Mouse (Mus musculus) testis, adult 2 months (tissue): ENCODE measurements around the gene Gstk1. TPM values are rescaled to one million over a fixed set of nuclear protein-coding genes. Genes with fewer than 3 reads are reported as not detected.

Experiments
- H3K27ac ChIP-seq: fragments of 200-500 bp; 2 replicates; pipeline ENCODE4 v1.5.1; 2012; ENCODE audit warnings: low read depth, low read length; ENCODE audit not compliant: control insufficient read depth, insufficient read depth
- H3K27me3 ChIP-seq: fragments of 200-500 bp; 2 replicates; pipeline ENCODE4 v1.6.1; 2012; ENCODE audit warnings: mild to moderate bottlenecking, low read length, moderate library complexity; ENCODE audit not compliant: control insufficient read depth, insufficient read depth
- H3K36me3 ChIP-seq: fragments of 200-500 bp; 2 replicates; pipeline ENCODE4 v1.6.1; 2012; ENCODE audit warnings: mild to moderate bottlenecking, low read length; ENCODE audit not compliant: control insufficient read depth, insufficient read depth
- H3K4me1 ChIP-seq: fragments of 200-500 bp; 2 replicates; pipeline ENCODE4 v1.6.1; 2012; ENCODE audit warnings: low read length; ENCODE audit not compliant: control insufficient read depth, insufficient read depth
- H3K4me3 ChIP-seq: fragments of 200-500 bp; 2 replicates; pipeline ENCODE4 v1.5.1; 2012; ENCODE audit warnings: low read depth, mild to moderate bottlenecking, low read length, moderate library complexity, mixed read lengths; ENCODE audit not compliant: control insufficient read depth
- CTCF ChIP-seq: fragments of 200-500 bp; IDR thresholded peaks from 2 replicates; pipeline ENCODE4 v1.5.1; 2012; ENCODE audit warnings: low read depth, mild to moderate bottlenecking, inconsistent platforms, low read length, moderate library complexity; ENCODE audit not compliant: control insufficient read depth, insufficient read depth, insufficient replicate concordance
- POLR2A ChIP-seq: fragments of 200-500 bp; IDR thresholded peaks from 2 replicates; pipeline ENCODE4 v1.6.1; 2012; ENCODE audit warnings: low read depth, mild to moderate bottlenecking, inconsistent platforms, low read length, moderate library complexity; ENCODE audit not compliant: control insufficient read depth
- polyA plus RNA-seq: library from polyadenylated mRNA; depleted of rRNA; stranded (reverse); fragments of >200 nt; gene quantifications from 2 replicates; pipeline ENCODE4 v1.2.3, GENCODE M21; 2012

Gstk1 gene
- polyA plus RNA-seq, 1 experiment, result 6.3 TPM

GRCm38 (mm10) chr6:42257303-42257863, 11.6 kb downstream of the Gstk1 start:
- Histone ChIP-seq H3K27me3 (no peaks in the 10 kb centered on the region), H3K27ac (no peak overlapping the region), H3K4me3 (no peak overlapping the region), H3K4me1 (peaks cover 4% of the 10 kb centered on the region; the same call in 1 of the 2 replicates), H3K36me3 (no peaks in the 10 kb centered on the region)
- peak; percentile 53; the same call in 1 of the 2 replicates for TF ChIP-seq CTCF
- no peak for TF ChIP-seq POLR2A

- TF ChIP-seq POLR2A (no peak), CTCF (no peak)
Observed at GRCm38 (mm10) chr6:42260430-42260829, 14.7 kb downstream of the Gstk1 start.

GRCm38 (mm10) chr6:42261524-42262170, 15.9 kb downstream of the Gstk1 start, which contains the start of gene Tmem139:
TSS of gene Tmem139 (plus strand) at chr6:42261970.
- peaks cover 15% of the 10 kb centered on the region for H3K4me1 ChIP-seq
- H3K36me3 ChIP-seq, result no peaks in the 10 kb centered on the region
- H3K4me3 ChIP-seq, result no peak within 1 kb of the TSS; the same call in 1 of the 2 replicates
- TF ChIP-seq CTCF (no peak), POLR2A (no peak)
- H3K27ac ChIP-seq, result no peak within 1 kb of the TSS
- H3K27me3 ChIP-seq, result no peaks in the 10 kb centered on the region

More at GRCm38 (mm10) chr6:42260430-42260829, 14.7 kb downstream of the Gstk1 start:
- no peak overlapping the region for H3K27ac ChIP-seq
- no peaks in the 10 kb centered on the region for H3K36me3 ChIP-seq
- H3K4me1 ChIP-seq, result peaks cover 13% of the 10 kb centered on the region
- H3K4me3 ChIP-seq, result no peak overlapping the region
- H3K27me3 ChIP-seq, result no peaks in the 10 kb centered on the region

GRCm38 (mm10) chr6:42264626-42265312, 19.0 kb downstream of the Gstk1 start, which contains the start of gene Casp2:
TSS of gene Casp2 (plus strand) at chr6:42264985.
- Histone ChIP-seq H3K36me3 (peaks cover 2% of the 10 kb centered on the region; the same call in 1 of the 2 replicates), H3K27me3 (no peaks in the 10 kb centered on the region), H3K27ac (peak within 1 kb of the TSS; percentile 57), H3K4me1 (peaks cover 15% of the 10 kb centered on the region), H3K4me3 (peak within 1 kb of the TSS; percentile 88)
- TF ChIP-seq POLR2A (peak; percentile 39), CTCF (peak; percentile 87; the same call in 1 of the 2 replicates)

GRCm38 (mm10) chr6:42265391-42266330, 19.9 kb downstream of the Gstk1 start:
- peak overlapping the region; percentile 57; the same call in 1 of the 2 replicates for H3K27ac ChIP-seq
- H3K4me3 ChIP-seq, result peak overlapping the region; percentile 88
- TF ChIP-seq POLR2A (no peak), CTCF (no peak)
- H3K27me3 ChIP-seq, result no peaks in the 10 kb centered on the region
- H3K4me1 ChIP-seq, result peaks cover 15% of the 10 kb centered on the region
- H3K36me3 ChIP-seq, result peaks cover 2% of the 10 kb centered on the region; the same call in 1 of the 2 replicates

GRCm38 (mm10) chr6:42270817-42271216, 25.1 kb downstream of the Gstk1 start:
- Histone ChIP-seq H3K4me3 (no peak overlapping the region), H3K27me3 (no peaks in the 10 kb centered on the region), H3K4me1 (peaks cover 2% of the 10 kb centered on the region; the same call in 1 of the 2 replicates), H3K27ac (no peak overlapping the region), H3K36me3 (peaks cover 3% of the 10 kb centered on the region)
- TF ChIP-seq POLR2A (no peak), CTCF (no peak)

- TF ChIP-seq CTCF, result no peak
- TF ChIP-seq POLR2A, result no peak
- H3K4me3 ChIP-seq, result no peak overlapping the region
Observed at GRCm38 (mm10) chr6:42276151-42276550, 30.4 kb downstream of the Gstk1 start.

More at GRCm38 (mm10) chr6:42276151-42276550, 30.4 kb downstream of the Gstk1 start:
- Histone ChIP-seq H3K4me1 (no peaks in the 10 kb centered on the region), H3K36me3 (peaks cover 3% of the 10 kb centered on the region), H3K27me3 (no peaks in the 10 kb centered on the region), H3K27ac (no peak overlapping the region)
